Mouse (Mus musculus) inflammation-experienced regulatory T-cells, adult 16 weeks (primary cell): ENCODE results near the gene Cyp2c50. TPM values are rescaled to one million over a fixed set of nuclear protein-coding genes. Genes with fewer than 3 reads are reported as not detected.

ENCODE experiments used
- polyA plus RNA-seq: library from polyadenylated mRNA; unstranded; fragments of 100-300 nt; shearing (Covaris generic); gene quantifications from one replicate; pipeline ENCODE4 v1.2.1, GENCODE M21; 2017

The Cyp2c50 gene
- not detected for polyA plus RNA-seq

GRCm38 (mm10) chr19:40089421-40089820, at the start of gene Cyp2c50:
Gene Cyp2c50, plus strand, starts transcription at chr19:40089688.

GRCm38 (mm10) chr19:40073701-40074100, 15.8 kb upstream of the Cyp2c50 start, which contains the start of gene Cyp2c54:
Gene Cyp2c54, minus strand, starts transcription at chr19:40073827.

Other genes with a start within 250 kb of the Cyp2c50 start
- gene Cyp2c69, start 202.9 kb upstream of the Cyp2c50 start, polyA plus RNA-seq = not detected
- gene Cyp2c37, start 97.3 kb upstream of the Cyp2c50 start, polyA plus RNA-seq = not detected
- not detected for gene Cyp2c54, start 15.9 kb upstream of the Cyp2c50 start, polyA plus RNA-seq
- gene Cyp2c70, start 97.6 kb downstream of the Cyp2c50 start, polyA plus RNA-seq = not detected
- 228 TPM for gene Pdlim1, start 182.2 kb downstream of the Cyp2c50 start, polyA plus RNA-seq